Mouse (Mus musculus) lung, postnatal 0 days (tissue): ENCODE data around the gene Agmo. TPM values are rescaled to one million over a fixed set of nuclear protein-coding genes. Genes with fewer than 3 reads are reported as not detected.

Source experiments
- ATAC-seq: fragments of 200-750 bp; cut with Nextera tagmentation; 2 replicates; pipeline ENCODE4 v1.8.0; 2017; ENCODE audit warnings: moderate library complexity
- DNase-seq: peaks from one replicate; pipeline ENCODE4 v3.0.0-alpha.2; 2016; ENCODE audit warnings: low spot score
- H3K27ac ChIP-seq: fragments of 300-500 bp; sonication (generic); 2 replicates; pipeline ENCODE4 v1.5.1; 2014; ENCODE audit warnings: antibody characterized with exemption, mild to moderate bottlenecking, low read length, mixed read lengths
- H3K27me3 ChIP-seq: fragments of 300-500 bp; sonication (generic); replicated peaks from 2 replicates; pipeline ENCODE4 v1.6.1; 2014; ENCODE audit warnings: low read length, mixed read lengths; ENCODE audit not compliant: insufficient read depth
- H3K36me3 ChIP-seq: fragments of 300-500 bp; sonication (generic); 2 replicates; pipeline ENCODE4 v1.6.1; 2014; ENCODE audit warnings: low read length, mixed read lengths; ENCODE audit not compliant: insufficient read depth
- H3K4me1 ChIP-seq: fragments of 300-500 bp; sonication (generic); 2 replicates; pipeline ENCODE4 v1.6.1; 2014; ENCODE audit warnings: antibody characterized with exemption, low read depth, low read length, mixed read lengths; ENCODE audit not compliant: insufficient read depth
- H3K4me2 ChIP-seq: fragments of 300-500 bp; sonication (generic); replicated peaks from 2 replicates; pipeline ENCODE4 v1.6.1; 2014; ENCODE audit warnings: low read depth, mild to moderate bottlenecking, low read length, moderate library complexity, mixed read lengths
- H3K4me3 ChIP-seq: fragments of 300-500 bp; sonication (generic); 2 replicates; pipeline ENCODE4 v1.5.1; 2014; ENCODE audit warnings: low read depth, low read length
- H3K9ac ChIP-seq: fragments of 300-500 bp; sonication (generic); replicated peaks from 2 replicates; pipeline ENCODE4 v1.6.1; 2014; ENCODE audit warnings: low read depth, mild to moderate bottlenecking
- H3K9me3 ChIP-seq: fragments of 300-500 bp; sonication (generic); 2 replicates; pipeline ENCODE4 v1.6.1; 2016; ENCODE audit warnings: low read length, mixed read lengths
- CTCF ChIP-seq: IDR thresholded peaks from 2 replicates; pipeline ENCODE4 v1.5.1; 2016; ENCODE audit warnings: antibody characterized with exemption, mild to moderate bottlenecking
- EP300 ChIP-seq: IDR thresholded peaks from 2 replicates; pipeline ENCODE4 v1.6.1; 2016; ENCODE audit warnings: antibody characterized with exemption, mild to moderate bottlenecking, control low read depth
- WGBS: fragments of 180-500 bp; shearing (Covaris S2); extraction: QIAGEN DNeasy Blood & Tissue Kit; methylation state at CpG from one replicate; pipeline ENCODE4 v1.1.7; 2014; 5-methylcytosine and 5-hydroxymethylcytosine counted together
- polyA plus RNA-seq: library from polyadenylated mRNA; unstranded; fragments of >200 nt; fragmentation: Nextera tagmentation; extraction: Ambion mirVana; gene quantifications from 2 replicates; pipeline ENCODE4 v1.2.1, GENCODE M21; 2015

Agmo gene
- polyA plus RNA-seq, 1 experiment from 2014 or later = 2.7 TPM

DNA sequence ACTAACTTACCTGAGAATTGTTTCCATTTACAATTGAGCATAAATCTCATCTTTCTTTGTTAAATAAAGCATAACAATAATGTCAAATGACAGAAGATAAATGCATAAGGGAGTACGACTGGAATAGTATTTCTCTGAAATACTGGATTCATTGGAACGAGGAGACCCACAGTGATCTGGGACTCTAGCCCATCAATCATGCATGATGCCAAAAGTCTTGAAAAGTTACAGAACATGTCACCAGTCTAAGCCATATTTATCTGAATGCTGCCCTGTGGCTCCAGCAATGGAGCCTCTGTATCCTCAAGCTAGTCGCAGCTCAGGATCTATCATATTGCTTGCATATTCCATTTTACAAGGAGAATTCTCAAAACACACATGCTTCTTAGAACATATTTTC, 150.9 kb downstream of the Agmo start:
- 76% methylated on average over 3 of the region's 3 CpGs for WGBS
- H3K9me3 ChIP-seq = no peaks in the 10 kb centered on the region
- no peak overlapping the region for H3K27ac ChIP-seq
- no peaks in the 10 kb centered on the region for H3K27me3 ChIP-seq
- H3K36me3 ChIP-seq = no peaks in the 10 kb centered on the region
- H3K4me2 ChIP-seq = no peak overlapping the region
- DNase-seq (no peak), ATAC-seq (no peak)
- no peak overlapping the region for H3K9ac ChIP-seq
- H3K4me1 ChIP-seq = no peaks in the 10 kb centered on the region
- H3K4me3 ChIP-seq = no peak overlapping the region
- TF ChIP-seq EP300 = no peak
- no peak for TF ChIP-seq CTCF

DNA sequence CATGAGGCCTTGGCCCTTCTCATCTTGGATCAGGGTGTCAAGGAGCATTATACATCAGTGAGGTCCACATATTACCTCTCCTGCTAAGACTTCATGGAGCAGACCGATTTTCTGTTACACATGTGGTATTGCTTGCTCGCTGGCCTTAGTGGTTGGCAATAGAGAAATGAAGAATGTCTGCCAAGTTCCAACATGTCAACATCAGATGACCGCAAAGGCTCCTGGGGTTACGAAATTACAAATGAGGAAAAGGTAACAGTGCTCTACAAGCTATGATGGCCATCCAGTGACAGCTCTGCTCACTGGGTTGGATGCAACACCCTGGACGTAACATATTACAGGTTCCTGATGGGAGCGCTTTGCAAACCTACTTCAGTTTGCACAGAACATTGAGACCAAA, 161.1 kb downstream of the Agmo start:
- H3K27me3 ChIP-seq = no peaks in the 10 kb centered on the region
- H3K27ac ChIP-seq = no peak overlapping the region
- H3K36me3 ChIP-seq = no peaks in the 10 kb centered on the region
- H3K9me3 ChIP-seq = no peaks in the 10 kb centered on the region
- WGBS = 88% methylated on average over 6 of the region's 6 CpGs
- H3K4me1 ChIP-seq = no peaks in the 10 kb centered on the region
- ATAC-seq = no peak
- no peak for DNase-seq
- H3K4me3 ChIP-seq = no peak overlapping the region
- no peak overlapping the region for H3K4me2 ChIP-seq
- no peak overlapping the region for H3K9ac ChIP-seq
- TF ChIP-seq CTCF = no peak
- no peak for TF ChIP-seq EP300

DNA sequence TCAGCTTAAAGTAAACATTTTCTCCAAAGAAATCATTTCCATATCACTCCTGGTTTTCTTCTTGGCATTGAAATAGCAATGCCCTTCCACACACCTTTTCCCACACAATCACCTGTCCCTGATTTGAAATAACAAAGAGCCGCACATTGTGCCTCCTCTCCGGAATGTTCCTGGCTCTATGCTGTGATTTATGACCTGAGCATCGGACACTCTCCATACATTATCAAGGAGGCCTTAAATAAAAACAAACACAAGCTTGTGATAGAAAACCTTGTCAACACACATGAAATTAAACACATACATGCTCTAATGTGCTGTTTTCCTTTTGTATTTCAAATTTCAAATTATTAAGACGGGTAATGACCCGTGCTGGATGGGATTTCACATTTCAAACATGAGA, 184.9 kb downstream of the Agmo start:
- WGBS = 74% methylated on average over 5 of the region's 5 CpGs
- H3K27me3 ChIP-seq = no peaks in the 10 kb centered on the region
- no peaks in the 10 kb centered on the region for H3K4me1 ChIP-seq
- H3K36me3 ChIP-seq = no peaks in the 10 kb centered on the region
- no peaks in the 10 kb centered on the region for H3K9me3 ChIP-seq
- no peak overlapping the region for H3K9ac ChIP-seq
- TF ChIP-seq EP300 = no peak
- TF ChIP-seq CTCF = no peak
- no peak overlapping the region for H3K4me3 ChIP-seq
- H3K27ac ChIP-seq = no peak overlapping the region
- no peak for DNase-seq
- ATAC-seq = no peak
- no peak overlapping the region for H3K4me2 ChIP-seq

DNA sequence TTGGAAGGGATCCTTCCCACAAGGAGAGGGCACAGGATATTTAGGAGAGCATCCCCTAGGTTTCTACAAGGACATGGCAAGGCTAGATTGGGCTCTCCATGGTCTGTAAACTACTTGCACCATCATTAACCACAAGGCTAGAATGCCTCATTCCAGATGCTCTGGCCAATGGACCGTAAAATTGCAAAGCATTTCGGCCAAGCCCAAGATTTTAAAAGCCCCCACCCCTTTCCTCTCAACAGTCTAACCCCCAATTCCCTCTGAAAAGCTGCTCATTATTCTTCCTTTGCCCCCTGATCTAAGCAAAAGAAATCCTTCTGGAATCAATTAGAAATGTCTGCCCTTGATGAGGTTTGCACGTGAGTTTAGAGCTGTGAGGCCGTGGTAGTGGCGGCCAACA, 185.3 kb downstream of the Agmo start:
- DNase-seq (no peak), ATAC-seq (no peak)
- no peaks in the 10 kb centered on the region for H3K36me3 ChIP-seq
- no peaks in the 10 kb centered on the region for H3K27me3 ChIP-seq
- 76% methylated on average over 5 of the region's 5 CpGs for WGBS
- H3K9ac ChIP-seq = no peak overlapping the region
- no peaks in the 10 kb centered on the region for H3K9me3 ChIP-seq
- no peaks in the 10 kb centered on the region for H3K4me1 ChIP-seq
- no peak overlapping the region for H3K4me2 ChIP-seq
- TF ChIP-seq CTCF = no peak
- no peak for TF ChIP-seq EP300
- no peak overlapping the region for H3K4me3 ChIP-seq
- H3K27ac ChIP-seq = no peak overlapping the region

GRCm38 (mm10) chr12:37434466-37434865, 193.0 kb downstream of the Agmo start:
- TF ChIP-seq CTCF = no peak
- no peak for TF ChIP-seq EP300
- Histone ChIP-seq H3K9ac (no peak overlapping the region), H3K27ac (no peak overlapping the region), H3K27me3 (no peaks in the 10 kb centered on the region), H3K4me3 (no peak overlapping the region), H3K4me1 (no peaks in the 10 kb centered on the region), H3K36me3 (no peaks in the 10 kb centered on the region), H3K9me3 (no peaks in the 10 kb centered on the region), H3K4me2 (no peak overlapping the region)
- DNase-seq = no peak
- 32% methylated on average over 1 of the region's 1 CpGs for WGBS
- ATAC-seq = no peak

DNA sequence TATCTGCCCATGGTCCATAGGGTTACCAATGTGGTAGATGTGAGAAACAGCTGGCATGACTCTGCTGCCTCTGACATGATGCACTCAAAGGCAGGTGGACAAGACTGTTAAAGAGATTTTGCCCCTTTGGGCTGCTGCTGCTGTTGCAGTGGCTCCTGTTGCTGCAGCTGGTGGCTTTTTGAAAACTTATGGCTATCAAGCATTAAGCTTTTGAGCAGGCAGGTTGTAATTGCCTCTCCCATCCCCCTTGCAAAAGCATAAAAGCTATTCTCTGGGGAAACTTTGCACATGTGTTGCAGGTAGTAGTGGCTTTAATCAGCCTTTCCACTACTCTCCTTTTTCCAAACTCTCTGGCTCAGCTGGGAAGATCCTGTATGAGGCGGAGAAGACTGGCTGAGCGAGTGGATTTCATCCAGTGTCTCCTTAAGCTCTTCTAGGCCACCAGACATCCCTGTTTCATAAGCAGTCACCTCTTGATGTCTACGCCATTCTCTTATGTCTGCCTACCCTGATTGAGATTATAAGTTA, 201.1 kb downstream of the Agmo start:
- H3K27me3 ChIP-seq = no peaks in the 10 kb centered on the region
- no peak for DNase-seq

GRCm38 (mm10) chr12:37445255-37445654, 203.8 kb downstream of the Agmo start:
- Histone ChIP-seq H3K9ac (no peak overlapping the region), H3K4me2 (no peak overlapping the region), H3K4me1 (no peaks in the 10 kb centered on the region), H3K9me3 (no peaks in the 10 kb centered on the region), H3K27me3 (no peaks in the 10 kb centered on the region), H3K4me3 (no peak overlapping the region), H3K36me3 (no peaks in the 10 kb centered on the region), H3K27ac (no peak overlapping the region)
- TF ChIP-seq CTCF (no peak), EP300 (no peak)
- no peak for DNase-seq
- no peak for ATAC-seq
- WGBS = 81% methylated on average over 9 of the region's 9 CpGs

More for the DNA sequence above, 201.1 kb downstream of the Agmo start:
- Histone ChIP-seq H3K9ac (no peak overlapping the region), H3K27ac (no peak overlapping the region), H3K4me2 (no peak overlapping the region), H3K4me3 (no peak overlapping the region), H3K4me1 (no peaks in the 10 kb centered on the region), H3K36me3 (no peaks in the 10 kb centered on the region), H3K9me3 (no peaks in the 10 kb centered on the region)
- TF ChIP-seq CTCF (no peak), EP300 (no peak)
- no peak for ATAC-seq
- 84% methylated on average over 3 of the region's 3 CpGs for WGBS
